Mouse (Mus musculus): ENCODE data around the gene Arid5b. TPM values are rescaled to one million over a fixed set of nuclear protein-coding genes. Genes with fewer than 3 reads are reported as not detected.

Gene Arid5b
- polyA plus RNA-seq, 1 experiment from 2014 or later, result 20.3 TPM

- WGBS (ENCODE audit: missing documents), result 0% methylated on average over 37 of the region's 41 CpGs
- Histone ChIP-seq H3K79me2 (ENCODE audit: inconsistent target) (peaks cover 35% of the 10 kb centered on the region), H3K27ac (peak overlapping the region; percentile 94), H3K4me3 (ENCODE audit: inconsistent target) (peak overlapping the region; percentile 69), H3K36me3 (ENCODE audit: inconsistent target) (no peaks in the 10 kb centered on the region)
These were observed 1.3 kb upstream of the Arid5b start for GRCm38 (mm10) chr10:68279516-68280501.

- 0% methylated on average over 15 of the region's 15 CpGs for WGBS (ENCODE audit: missing documents)
- Histone ChIP-seq H3K36me3 (ENCODE audit: inconsistent target) (peaks cover 11% of the 10 kb centered on the region; the same call in 1 of the 2 replicates), H3K79me2 (ENCODE audit: inconsistent target) (peaks cover 56% of the 10 kb centered on the region), H3K4me3 (ENCODE audit: inconsistent target) (peak overlapping the region; percentile 69), H3K27ac (peak overlapping the region; percentile 94)
These were observed 829 bp downstream of the Arid5b start for GRCm38 (mm10) chr10:68277671-68278151.

GRCm38 (mm10) chr10:68276976-68277441 is 1.5 kb downstream of the Arid5b start:
- Histone ChIP-seq H3K4me3 (ENCODE audit: inconsistent target) (peak overlapping the region; percentile 69), H3K27ac (peak overlapping the region; percentile 94), H3K36me3 (ENCODE audit: inconsistent target) (peaks cover 12% of the 10 kb centered on the region; the same call in 1 of the 2 replicates), H3K79me2 (ENCODE audit: inconsistent target) (peaks cover 63% of the 10 kb centered on the region)
- WGBS (ENCODE audit: missing documents), result 3% methylated on average over 34 of the region's 34 CpGs

- Histone ChIP-seq H3K79me2 (ENCODE audit: inconsistent target) (peaks cover 69% of the 10 kb centered on the region), H3K4me3 (ENCODE audit: inconsistent target) (peak overlapping the region; percentile 69), H3K36me3 (ENCODE audit: inconsistent target) (peaks cover 12% of the 10 kb centered on the region; the same call in 1 of the 2 replicates), H3K27ac (peak overlapping the region; percentile 94)
- 0% methylated on average over 24 of the region's 29 CpGs for WGBS (ENCODE audit: missing documents)
These were observed 2.1 kb downstream of the Arid5b start for GRCm38 (mm10) chr10:68276350-68276975.

- peak overlapping the region; percentile 94 for H3K27ac ChIP-seq
- peaks cover 82% of the 10 kb centered on the region for H3K79me2 ChIP-seq (ENCODE audit: inconsistent target)
- peaks cover 12% of the 10 kb centered on the region; the same call in 1 of the 2 replicates for H3K36me3 ChIP-seq (ENCODE audit: inconsistent target)
- H3K4me3 ChIP-seq (ENCODE audit: inconsistent target), result peak overlapping the region; percentile 69
- WGBS (ENCODE audit: missing documents), result 20% methylated on average over 18 of the region's 18 CpGs
These were observed 3.4 kb downstream of the Arid5b start for GRCm38 (mm10) chr10:68274900-68275760.

GRCm38 (mm10) chr10:68269789-68270188 is 8.8 kb downstream of the Arid5b start:
- no peak overlapping the region for H3K27ac ChIP-seq
- no peak overlapping the region for H3K4me3 ChIP-seq (ENCODE audit: inconsistent target)
- WGBS (ENCODE audit: missing documents), result 95% methylated on average over 10 of the region's 10 CpGs
- peaks cover 12% of the 10 kb centered on the region; the same call in 1 of the 2 replicates for H3K36me3 ChIP-seq (ENCODE audit: inconsistent target)
- H3K79me2 ChIP-seq (ENCODE audit: inconsistent target), result peaks cover 100% of the 10 kb centered on the region

- Histone ChIP-seq H3K79me2 (ENCODE audit: inconsistent target) (peaks cover 100% of the 10 kb centered on the region), H3K36me3 (ENCODE audit: inconsistent target) (peaks cover 10% of the 10 kb centered on the region; the same call in 1 of the 2 replicates), H3K4me3 (ENCODE audit: inconsistent target) (no peak overlapping the region), H3K27ac (peak overlapping the region; percentile 31)
- 28% methylated on average over 5 of the region's 5 CpGs for WGBS (ENCODE audit: missing documents)
These were observed 9.9 kb downstream of the Arid5b start for GRCm38 (mm10) chr10:68268629-68269028.

- H3K27ac ChIP-seq, result no peak overlapping the region
- H3K79me2 ChIP-seq (ENCODE audit: inconsistent target), result peaks cover 100% of the 10 kb centered on the region
These were observed 14.4 kb downstream of the Arid5b start for GRCm38 (mm10) chr10:68263969-68264688.

GRCm38 (mm10) chr10:68263296-68263968 is 15.1 kb downstream of the Arid5b start:
- peaks cover 13% of the 10 kb centered on the region; the same call in 1 of the 2 replicates for H3K36me3 ChIP-seq (ENCODE audit: inconsistent target)
- no peak overlapping the region for H3K4me3 ChIP-seq (ENCODE audit: inconsistent target)
- H3K27ac ChIP-seq, result no peak overlapping the region
- H3K79me2 ChIP-seq (ENCODE audit: inconsistent target), result peaks cover 100% of the 10 kb centered on the region
- 81% methylated on average over 9 of the region's 9 CpGs for WGBS (ENCODE audit: missing documents)

More at GRCm38 (mm10) chr10:68263969-68264688, 14.4 kb downstream of the Arid5b start:
- WGBS (ENCODE audit: missing documents), result 30% methylated on average over 10 of the region's 10 CpGs
- peaks cover 11% of the 10 kb centered on the region; the same call in 1 of the 2 replicates for H3K36me3 ChIP-seq (ENCODE audit: inconsistent target)
- H3K4me3 ChIP-seq (ENCODE audit: inconsistent target), result no peak overlapping the region

- Histone ChIP-seq H3K27ac (no peak overlapping the region), H3K79me2 (ENCODE audit: inconsistent target) (peaks cover 100% of the 10 kb centered on the region), H3K36me3 (ENCODE audit: inconsistent target) (peaks cover 13% of the 10 kb centered on the region; the same call in 1 of the 2 replicates), H3K4me3 (ENCODE audit: inconsistent target) (no peak overlapping the region)
- WGBS (ENCODE audit: missing documents), result 98% methylated on average over 4 of the region's 4 CpGs
These were observed 18.9 kb downstream of the Arid5b start for GRCm38 (mm10) chr10:68259601-68260000.

- Histone ChIP-seq H3K79me2 (ENCODE audit: inconsistent target) (peaks cover 100% of the 10 kb centered on the region), H3K27ac (no peak overlapping the region), H3K36me3 (ENCODE audit: inconsistent target) (peaks cover 13% of the 10 kb centered on the region; the same call in 1 of the 2 replicates), H3K4me3 (ENCODE audit: inconsistent target) (no peak overlapping the region)
- 89% methylated on average over 8 of the region's 10 CpGs for WGBS (ENCODE audit: missing documents)
These were observed 21.0 kb downstream of the Arid5b start for GRCm38 (mm10) chr10:68257358-68258056.

GRCm38 (mm10) chr10:68256134-68256533 is 22.4 kb downstream of the Arid5b start:
- Histone ChIP-seq H3K27ac (no peak overlapping the region), H3K4me3 (ENCODE audit: inconsistent target) (no peak overlapping the region), H3K36me3 (ENCODE audit: inconsistent target) (peaks cover 13% of the 10 kb centered on the region; the same call in 1 of the 2 replicates), H3K79me2 (ENCODE audit: inconsistent target) (peaks cover 100% of the 10 kb centered on the region)
- 89% methylated on average over 3 of the region's 3 CpGs for WGBS (ENCODE audit: missing documents)

Data from macrophage (primary cell).